Mouse (Mus musculus): ENCODE measurements at regions not wholly inside any gene's neighbourhood (a gene's known extent, or its start where the extent isn't known, plus 50 kb on each side); places are given as distances from the start of the nearest gene placed in this dataset.
"Not testable (repeated sequence)": the region's sequence is repeated elsewhere in the genome, so short reads cannot be mapped to it uniquely, and the experiment has no call there.

DNA sequence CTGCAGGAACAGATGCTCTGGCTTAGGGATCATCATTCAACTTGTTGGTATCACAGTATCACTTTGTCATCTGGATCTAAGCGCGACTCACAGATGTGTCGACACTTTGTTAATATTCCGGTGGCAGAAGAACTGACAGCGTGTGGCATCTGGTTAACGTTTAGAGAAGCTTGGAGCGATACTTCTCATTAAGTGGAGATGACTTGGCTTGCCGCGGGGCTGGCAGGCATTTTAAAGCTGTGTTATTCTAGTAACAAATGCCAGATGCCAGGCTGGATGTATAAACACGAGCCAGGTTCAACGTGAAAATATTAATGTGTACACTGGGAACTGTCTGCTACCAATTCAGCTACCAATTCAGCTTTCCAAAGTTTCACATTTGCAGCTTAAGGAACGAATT, 430.3 kb upstream of the Dab2 start:
- DNase-seq (ENCODE audit: low read depth): no peak

DNA sequence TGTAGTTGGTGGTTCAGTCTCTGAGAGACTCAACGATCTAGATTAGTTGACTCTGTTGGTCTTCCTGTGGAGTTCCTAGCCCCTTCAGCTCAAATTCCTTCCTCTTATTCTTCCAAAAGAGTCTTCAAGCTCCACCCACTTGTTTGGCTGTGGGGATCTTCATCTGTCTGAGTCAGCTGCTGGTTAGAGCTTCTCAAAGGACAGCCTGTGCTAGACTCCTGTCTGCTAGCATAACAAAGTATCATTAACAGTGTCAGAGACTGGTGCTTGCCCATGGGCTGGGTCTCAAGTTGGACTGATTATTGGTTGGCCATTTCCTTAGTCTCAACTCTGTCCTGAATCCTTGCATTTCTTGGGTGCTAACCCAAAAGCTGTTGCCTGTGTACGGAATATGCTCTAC, 429.7 kb upstream of the Dab2 start:
- DNase-seq (ENCODE audit: low read depth): no peak

DNA sequence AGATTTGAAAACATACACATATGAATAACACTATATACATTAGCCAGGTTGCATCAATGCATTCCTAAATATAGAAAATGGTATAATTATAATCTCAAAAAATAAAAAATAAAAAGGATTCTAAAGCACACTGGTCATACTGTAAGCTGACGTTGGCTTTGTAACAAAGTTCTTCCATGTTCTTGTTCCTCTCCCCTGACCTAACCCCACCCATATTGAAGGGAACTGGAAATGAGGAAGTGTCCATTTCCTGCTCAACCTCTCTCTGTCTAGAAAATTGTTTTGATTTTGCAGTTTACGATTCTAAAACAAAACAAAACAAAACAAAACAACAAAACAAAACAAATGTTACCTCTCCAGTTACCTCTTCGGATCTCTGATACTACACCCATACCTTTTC, 427.5 kb upstream of the Dab2 start:
- DNase-seq (ENCODE audit: low read depth): no peak

DNA sequence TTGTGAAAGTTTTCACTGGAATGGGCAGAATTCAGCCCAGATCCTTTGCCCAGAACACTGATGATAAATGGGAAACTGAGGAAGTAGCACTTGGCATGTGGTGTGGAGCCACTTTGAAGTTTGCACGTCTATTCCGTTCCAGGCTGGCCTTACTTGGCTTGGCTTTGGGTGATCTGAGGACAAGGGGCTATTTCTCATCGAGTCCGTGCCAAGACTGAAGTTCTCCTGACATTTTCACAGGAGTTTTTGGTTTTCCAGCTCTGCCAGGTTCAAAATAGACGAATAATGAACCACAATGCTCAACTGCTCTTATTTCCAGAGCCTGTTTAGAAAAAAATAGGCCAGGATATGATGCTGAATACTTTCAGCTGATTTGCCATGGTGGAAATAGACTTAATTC, 421.8 kb upstream of the Dab2 start:
- no peak for DNase-seq (ENCODE audit: low read depth)

DNA sequence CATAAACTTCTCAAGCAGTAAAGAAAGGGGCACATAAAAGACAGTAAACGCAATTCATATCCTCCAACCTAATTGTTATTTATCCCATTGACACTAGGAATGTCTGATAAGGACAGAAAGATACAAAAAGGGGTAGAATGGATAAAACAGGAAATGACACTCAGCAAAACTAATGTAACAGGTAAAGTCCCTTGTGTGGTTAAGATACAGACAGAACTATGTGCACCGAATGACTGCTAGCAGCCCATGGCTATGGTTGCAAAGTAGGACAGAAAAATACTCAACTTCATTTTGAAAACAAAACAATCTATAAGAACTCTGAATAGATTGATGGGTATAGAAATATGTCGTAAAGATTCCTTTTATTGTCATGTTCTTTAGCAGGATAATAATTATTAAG, 408.4 kb upstream of the Dab2 start:
- no peak for DNase-seq (ENCODE audit: low read depth)

DNA sequence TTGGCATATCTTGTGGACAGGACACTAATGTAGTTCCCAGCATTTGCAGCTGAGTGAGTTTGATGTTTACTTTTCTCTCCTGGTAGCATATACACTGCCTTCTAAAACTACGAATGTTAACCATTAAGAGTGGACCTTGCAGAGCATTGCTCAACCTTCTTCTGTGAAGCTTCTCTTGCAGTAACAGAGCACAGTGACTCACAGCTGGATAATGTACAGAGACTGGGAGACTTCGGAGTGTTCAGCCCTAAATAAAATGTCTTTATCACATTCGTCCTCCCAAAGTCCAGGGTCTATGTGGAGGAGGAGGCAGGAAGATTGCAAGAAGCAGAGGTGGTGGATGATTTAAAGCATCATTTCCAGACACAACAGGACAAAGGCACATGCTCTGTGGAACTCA, 407.6 kb upstream of the Dab2 start:
- no peak for DNase-seq (ENCODE audit: low read depth)

DNA sequence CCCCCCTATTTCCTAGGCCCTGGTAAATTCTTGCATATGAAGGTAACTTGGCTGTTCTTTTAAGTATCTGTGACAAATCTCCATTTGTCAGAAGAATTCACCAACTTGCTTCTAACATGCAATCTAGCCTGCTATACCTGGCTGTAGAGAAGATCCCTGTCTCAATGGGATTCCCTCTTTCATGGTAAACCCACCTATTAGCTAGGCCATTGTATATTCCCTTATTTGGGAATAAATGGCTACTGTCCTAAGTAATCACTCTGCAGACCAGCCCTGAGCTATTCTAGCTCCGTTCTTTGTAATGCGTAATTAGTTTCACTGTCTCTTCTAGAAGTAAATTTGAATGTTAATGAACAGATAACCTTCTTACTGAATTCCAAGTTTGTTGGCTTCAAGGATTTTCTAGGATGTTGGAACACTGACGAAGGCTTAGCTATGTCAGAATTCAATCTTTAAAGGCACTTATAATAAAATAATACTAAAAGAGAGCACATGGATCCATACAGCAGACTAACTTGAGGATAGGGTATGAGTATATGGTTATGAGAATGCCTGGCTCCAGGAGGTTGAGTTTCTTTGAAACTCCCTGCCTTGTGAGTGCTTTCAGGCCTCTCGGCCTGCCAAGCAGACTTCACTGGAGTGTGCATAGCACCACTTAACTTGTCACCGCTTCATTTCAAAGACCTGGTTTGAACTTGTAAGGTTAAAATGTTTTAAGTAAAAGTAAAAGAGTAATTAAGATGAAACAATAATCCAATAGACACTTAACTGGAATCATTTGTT, 403.7 kb upstream of the Dab2 start:
- not testable (repeated sequence) for DNase-seq (ENCODE audit: low read depth)

DNA sequence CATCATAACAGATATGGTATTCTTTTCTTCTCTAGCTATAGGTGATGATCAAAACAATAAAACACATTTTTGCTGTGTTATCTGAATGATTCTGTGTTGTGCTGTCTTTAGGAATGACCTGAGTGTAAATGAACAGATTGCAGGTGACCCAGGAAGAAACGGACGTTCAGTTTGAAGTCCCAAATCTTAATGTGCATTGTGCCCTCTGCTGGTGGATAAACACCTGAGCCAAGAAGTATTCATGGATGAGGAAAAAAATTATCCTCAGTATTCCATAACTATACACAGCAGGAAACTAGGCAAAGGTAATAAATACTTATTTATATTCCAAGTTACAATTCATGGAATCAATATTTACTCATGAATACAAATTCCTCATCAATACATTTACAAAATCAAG, 384.3 kb upstream of the Dab2 start:
- DNase-seq (ENCODE audit: low read depth): no peak

DNA sequence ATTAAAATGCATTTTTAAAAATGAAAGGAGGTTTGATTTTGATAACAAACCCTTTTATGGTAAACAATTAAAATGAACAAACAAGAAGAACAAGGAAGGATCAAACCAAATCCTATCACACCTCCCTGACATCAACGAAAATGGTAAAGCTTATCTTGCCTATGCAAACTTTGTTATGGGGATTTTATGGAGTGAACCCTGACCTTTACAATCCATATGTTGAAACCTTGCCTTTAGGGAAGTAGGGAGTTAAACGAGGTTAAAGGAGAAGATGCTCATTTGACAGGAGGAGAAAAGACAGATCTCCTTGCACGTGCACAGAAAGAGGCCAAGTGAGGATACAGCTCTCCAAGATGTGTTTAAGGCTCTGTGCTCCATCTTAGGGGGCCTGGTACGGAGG, 379.5 kb upstream of the Dab2 start:
- DNase-seq (ENCODE audit: low read depth): no peak

DNA sequence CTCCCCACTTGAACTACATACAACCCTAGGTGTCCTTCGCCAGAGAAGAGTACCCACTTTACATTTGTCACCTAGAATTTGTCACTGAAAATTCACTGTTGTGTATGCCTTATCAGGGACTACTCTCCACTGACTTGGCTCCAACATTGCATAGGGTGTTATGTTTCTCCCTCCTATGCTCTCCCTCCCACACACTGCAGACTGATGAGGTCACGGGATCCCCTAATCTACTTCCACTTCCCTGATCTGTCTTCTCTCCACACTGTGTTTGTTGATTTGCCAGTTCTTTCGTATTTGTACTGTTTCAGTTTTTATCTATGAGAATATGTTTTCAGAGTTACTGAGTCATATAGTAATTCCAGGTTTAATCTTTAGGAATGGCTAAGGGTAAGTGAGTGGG, 371.8 kb upstream of the Dab2 start:
- DNase-seq (ENCODE audit: low read depth): no peak

DNA sequence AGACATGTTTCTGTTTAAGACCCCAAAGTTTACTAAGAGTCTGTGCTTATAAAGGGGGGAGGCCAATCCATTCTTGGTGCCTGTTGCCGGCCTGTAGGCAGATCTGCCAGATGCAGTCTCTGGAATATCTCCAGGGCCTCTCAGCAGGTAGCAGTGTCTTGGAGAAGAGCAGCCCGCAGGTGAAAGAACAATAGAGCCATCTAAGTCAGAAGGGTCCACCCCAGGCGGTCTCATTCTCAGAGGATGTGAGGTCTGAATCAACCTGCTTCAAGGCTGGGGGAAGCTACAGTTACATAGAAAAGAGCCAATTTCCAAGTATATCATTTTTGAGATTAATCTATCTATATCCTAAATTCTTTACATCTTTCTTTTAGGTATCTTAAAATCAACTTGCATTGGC, 366.0 kb upstream of the Dab2 start:
- no peak for DNase-seq (ENCODE audit: low read depth)

DNA sequence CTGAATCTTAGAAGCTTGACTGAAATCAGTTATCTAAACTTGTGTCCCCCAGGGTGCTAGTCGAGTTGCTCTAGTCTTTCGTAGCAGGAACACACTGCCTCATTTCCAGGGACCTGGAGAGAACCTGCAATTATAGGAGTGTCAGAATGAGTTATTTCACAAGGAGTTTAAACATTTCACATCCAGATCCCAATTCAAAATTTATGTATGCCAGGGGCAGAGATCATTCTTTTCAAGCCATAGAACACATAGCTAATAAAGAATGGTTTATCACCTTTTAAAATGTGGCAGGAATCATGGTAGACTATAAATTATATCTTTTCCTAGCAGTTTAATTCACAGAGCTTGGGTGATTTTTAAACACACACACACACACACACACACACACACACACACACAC, 358.6 kb upstream of the Dab2 start:
- no peak for DNase-seq (ENCODE audit: low read depth)

DNA sequence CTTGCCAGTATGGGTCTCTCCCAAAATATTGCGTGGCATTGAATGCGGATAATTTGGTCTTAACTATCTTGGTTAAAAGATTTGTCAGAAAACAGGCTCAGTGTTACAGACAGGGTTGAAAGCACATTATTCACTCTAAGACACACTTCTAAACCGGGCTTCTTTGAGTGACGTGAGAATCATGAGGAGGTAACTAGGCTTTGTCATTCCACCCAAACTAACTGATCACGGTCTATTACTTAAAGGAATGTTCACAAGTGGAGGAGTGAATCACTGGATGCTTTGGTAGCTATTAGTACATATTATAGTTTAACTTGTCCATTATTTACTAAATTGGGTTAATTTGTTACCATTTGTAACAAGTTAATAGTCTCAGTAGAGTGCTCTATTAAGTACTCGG, 352.9 kb upstream of the Dab2 start:
- no peak for DNase-seq (ENCODE audit: low read depth)

DNA sequence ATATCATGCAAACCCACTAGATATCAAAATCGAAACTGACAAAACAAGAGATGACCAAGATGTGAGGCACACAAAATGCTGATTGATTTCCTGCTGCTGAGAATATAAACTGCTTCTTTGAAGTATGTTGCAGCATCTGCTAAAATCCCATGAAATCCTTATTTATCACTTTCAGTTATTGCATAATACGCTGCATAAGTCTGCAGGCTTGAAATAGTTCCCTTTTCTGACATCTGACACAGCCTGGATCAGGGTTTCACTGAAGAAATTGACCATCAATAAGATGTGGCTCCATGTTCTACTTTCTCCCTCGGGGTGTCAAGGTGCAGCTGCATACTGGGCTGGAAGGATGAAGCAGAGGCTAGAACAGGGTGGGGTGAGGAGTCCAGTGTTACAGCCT, 348.7 kb upstream of the Dab2 start:
- DNase-seq (ENCODE audit: low read depth): no peak

DNA sequence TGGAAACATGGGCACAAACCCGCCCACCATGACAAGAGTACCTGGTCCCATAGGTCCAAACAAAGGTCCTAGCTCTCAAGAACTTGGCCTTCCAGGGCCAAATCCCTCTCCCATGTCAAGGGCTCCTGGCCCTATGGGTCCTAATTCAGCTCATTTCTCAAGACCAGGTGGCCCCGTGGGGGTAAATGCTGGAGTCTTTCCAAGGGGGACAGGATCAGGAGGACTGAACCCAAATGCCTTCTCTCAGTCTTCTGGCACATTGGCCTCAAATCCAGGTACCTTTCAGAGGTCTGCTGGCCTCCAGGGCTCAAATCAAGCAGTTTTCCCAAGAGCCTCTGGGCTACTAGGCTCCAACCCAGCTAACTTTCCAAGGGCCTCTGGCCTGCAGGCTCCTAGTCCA, 347.9 kb upstream of the Dab2 start:
- not testable (repeated sequence) for DNase-seq (ENCODE audit: low read depth)

DNA sequence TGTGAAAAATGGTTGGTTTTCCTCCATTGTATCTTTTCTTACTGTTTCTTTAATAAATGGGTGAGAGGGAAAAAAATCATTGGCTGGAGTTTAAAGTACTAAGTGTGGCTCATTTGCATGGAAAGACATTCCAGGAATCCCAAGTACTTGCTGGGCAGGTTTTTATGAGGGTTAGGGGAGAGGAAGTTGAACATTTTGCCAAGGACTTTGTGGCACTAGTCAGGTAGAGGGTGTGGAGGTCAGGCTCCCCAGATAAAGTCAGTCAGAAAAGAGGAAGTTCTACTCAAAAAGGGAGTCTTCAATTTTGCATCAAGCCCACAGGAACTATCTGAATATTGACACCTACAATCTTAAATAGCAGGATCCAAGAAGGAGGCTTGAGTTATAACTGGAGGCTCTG, 346.5 kb upstream of the Dab2 start:
- DNase-seq (ENCODE audit: low read depth): no peak

DNA sequence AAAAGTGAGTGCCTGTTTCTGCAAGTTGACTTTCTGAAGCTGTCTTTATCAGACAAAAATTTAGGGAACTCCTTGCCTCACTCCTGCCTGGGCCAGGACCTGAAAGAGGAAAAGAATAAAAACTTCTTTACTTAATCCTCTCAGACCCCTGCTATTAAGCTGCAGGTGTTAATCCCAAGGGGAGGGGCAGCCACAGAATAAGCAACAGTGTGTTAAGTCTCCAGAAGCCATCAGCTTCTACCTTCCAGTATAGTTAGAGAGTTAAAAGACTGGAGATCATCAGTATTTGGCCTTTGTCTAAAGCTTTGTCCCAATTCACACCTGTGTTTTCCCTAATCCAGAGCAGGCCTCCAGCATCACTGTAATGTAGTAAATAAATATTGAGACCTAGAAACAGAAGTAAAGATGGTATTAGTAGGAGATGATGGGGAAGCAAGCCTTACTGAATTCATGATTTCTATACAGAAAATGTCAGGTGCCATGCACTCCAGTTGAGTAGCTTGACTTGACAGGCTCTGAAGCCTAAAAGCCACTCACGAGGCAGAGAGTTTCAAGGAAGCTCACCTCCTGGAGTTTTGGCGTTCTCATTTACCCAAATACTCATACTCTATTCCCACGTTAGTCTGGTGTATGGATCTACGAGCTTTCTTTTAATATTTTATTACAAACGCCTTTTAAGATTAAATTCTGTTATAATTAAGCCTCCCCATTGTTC, 308.1 kb upstream of the Dab2 start:
- DNase-seq (ENCODE audit: low read depth): no peak

DNA sequence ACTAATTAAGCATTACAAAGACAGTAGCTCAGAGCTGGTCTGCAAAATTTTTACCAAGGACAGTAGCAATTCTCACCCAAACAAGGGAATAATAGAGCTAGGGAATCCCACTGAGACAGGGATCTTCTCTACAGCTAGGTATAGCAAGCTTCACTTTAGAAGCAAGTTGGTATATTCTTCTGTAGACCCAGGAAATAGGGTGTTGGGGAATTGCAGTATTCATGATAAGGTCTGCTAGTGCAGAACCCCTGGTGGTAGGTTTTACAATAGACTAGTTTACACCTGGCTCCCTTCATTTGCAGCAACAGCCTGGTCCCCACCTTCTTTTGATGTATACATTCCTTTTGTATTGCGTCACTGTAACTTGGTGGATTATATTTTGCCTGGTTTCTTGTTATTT, 307.4 kb upstream of the Dab2 start:
- DNase-seq (ENCODE audit: low read depth): not testable (repeated sequence)

DNA sequence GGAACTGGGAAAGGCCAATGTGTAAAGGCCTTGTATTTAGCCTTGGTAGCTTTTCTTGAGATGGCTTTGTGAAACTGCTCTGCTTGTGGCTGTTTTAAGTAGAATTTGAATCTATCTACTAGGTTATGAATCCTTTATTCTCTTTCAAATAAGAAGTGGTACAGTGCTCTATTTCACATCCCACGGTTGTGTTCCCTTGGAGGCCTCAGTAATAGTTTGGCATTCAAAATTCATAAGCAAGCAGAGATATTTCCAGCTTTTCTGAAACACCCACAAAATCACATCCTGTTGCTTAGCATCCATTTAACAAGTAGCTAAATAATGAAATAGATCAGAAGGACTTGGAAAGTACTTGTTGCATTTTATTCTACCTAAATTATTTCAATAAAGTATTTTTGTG, 298.8 kb upstream of the Dab2 start:
- no peak for DNase-seq (ENCODE audit: low read depth)

DNA sequence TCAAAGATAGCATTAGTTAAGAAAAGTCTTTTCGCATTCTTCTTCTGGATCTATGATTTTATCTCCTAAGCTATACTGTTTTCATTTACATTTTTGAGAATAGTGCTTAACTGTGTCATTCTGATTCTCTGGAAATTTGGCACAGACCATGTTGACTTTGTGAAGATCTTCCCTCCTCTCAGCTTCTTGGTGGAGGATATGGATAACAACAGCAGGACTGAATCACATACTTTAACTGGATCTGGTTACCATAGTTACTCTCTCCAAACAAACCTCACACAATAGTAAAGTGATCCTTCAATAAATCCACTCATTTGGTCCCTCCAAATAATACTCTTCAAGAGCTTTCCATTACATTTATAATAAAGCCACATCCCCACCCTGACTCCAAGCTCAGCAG, 298.2 kb upstream of the Dab2 start:
- DNase-seq (ENCODE audit: low read depth): no peak

DNA sequence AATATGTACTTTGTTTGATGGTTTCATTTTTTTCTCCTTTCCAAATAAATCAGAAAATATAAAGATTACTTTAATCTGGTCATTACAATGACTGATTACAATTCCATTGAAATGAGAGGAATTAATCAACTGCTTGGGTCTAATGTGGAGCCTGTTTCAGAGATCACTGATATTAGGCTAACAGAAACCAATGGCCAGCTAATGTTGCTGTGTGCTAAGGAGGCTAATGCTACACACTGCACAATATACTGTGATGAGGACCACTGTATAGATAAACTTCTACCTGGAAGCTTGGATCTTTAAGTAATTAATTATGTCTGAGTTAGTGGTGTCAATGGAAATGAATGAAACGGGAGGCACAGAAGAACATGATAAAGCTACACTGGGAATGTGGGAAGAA, 284.6 kb upstream of the Dab2 start:
- DNase-seq (ENCODE audit: low read depth): no peak

DNA sequence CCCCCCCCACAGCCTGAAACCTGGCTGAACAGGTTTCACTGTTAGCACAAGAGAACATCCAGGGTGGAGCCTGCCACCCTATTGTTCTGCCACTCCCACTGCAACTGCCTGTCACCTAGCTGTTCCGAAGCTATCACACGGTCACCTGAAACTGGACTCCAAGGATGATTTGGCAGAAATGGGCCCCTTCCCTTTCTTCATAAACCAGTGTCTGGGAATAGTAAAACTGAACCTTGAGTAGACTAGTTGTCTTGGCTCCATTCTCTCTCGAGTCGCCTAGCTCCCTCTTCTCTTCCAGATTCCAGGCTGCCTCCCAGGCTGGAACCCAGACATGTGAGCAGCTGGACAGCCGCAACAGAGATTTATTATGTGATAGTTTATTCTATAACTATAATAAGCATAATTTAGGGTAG, 282.9 kb upstream of the Dab2 start:
- DNase-seq (ENCODE audit: low read depth): no peak

DNA sequence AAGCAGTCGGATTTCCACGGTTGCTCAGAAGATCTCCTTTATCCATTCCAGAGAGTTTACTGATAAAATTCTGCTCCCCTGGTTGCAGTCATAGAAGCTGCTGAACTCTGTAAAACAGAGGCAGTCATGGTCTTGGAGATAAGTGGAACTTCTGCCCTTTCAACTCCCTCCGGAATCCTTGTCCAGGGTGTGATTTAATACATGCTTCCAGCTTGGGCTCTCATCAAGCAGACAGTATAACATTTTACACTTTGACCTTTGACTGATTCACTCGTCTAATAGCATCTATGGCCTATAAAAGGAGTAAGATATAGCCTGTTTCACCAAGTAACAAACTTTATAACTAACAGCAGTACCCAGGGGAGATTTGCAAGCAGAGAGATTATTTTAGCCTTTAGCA, 274.0 kb upstream of the Dab2 start:
- DNase-seq (ENCODE audit: low read depth): no peak

DNA sequence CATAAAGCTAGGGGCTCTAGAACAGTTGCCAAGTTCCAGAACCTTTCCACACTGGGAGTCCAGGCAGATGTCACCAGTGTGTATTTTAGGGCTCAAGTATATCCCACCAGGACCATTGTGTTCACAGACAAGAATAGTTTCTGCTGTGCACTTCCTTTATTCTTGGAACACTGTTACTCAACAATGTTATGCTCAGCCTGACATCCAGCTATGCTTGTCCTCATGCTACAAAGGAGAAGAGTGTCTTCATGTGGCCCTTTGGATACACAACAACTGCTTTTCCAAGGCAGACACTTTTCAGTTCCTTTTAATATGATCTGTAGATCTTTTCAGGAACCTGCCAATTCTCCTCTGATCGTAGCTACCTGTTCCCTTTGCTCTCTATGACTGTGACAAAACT, 270.4 kb upstream of the Dab2 start:
- DNase-seq (ENCODE audit: low read depth): no peak
